Mouse (Mus musculus) intestine, embryonic 14.5 days (tissue): ENCODE data around the gene Lef1. TPM values are rescaled to one million over a fixed set of nuclear protein-coding genes. Genes with fewer than 3 reads are reported as not detected.

Experiments
- ATAC-seq: fragments of 200-750 bp; cut with Nextera tagmentation; replicated peaks from 2 replicates; pipeline ENCODE4 v1.8.0; 2017; ENCODE audit warnings: low read depth, moderate number of reproducible peaks, moderate TSS enrichment, moderate library complexity; ENCODE audit not compliant: low FRiP score, low TSS enrichment
- DNase-seq: peaks from one replicate; pipeline ENCODE4 v3.0.0-alpha.2; 2018; ENCODE audit warnings: low spot score
- H3K27ac ChIP-seq: fragments of 300-500 bp; sonication (generic); 2 replicates; pipeline ENCODE4 v1.5.1; 2014; ENCODE audit warnings: low read depth, mild to moderate bottlenecking, control low read depth
- H3K27me3 ChIP-seq: fragments of 300-500 bp; sonication (generic); replicated peaks from 2 replicates; pipeline ENCODE4 v1.6.1; 2014; ENCODE audit warnings: low read length, control low read depth; ENCODE audit not compliant: control insufficient read depth, insufficient read depth
- H3K36me3 ChIP-seq: fragments of 300-500 bp; sonication (generic); 2 replicates; pipeline ENCODE4 v1.6.1; 2014; ENCODE audit warnings: low read length, control low read depth; ENCODE audit not compliant: control insufficient read depth, insufficient read depth
- H3K4me1 ChIP-seq: fragments of 300-500 bp; sonication (generic); replicated peaks from 2 replicates; pipeline ENCODE4 v1.6.1; 2014; ENCODE audit warnings: low read length, control low read depth, mixed read lengths; ENCODE audit not compliant: control insufficient read depth, insufficient read depth
- H3K4me2 ChIP-seq: fragments of 300-500 bp; sonication (generic); 2 replicates; pipeline ENCODE4 v1.6.1; 2014; ENCODE audit warnings: low read length
- H3K4me3 ChIP-seq: fragments of 300-500 bp; sonication (generic); 2 replicates; pipeline ENCODE4 v1.5.1; 2014; ENCODE audit warnings: low read depth, low read length, control low read depth, mixed read lengths
- H3K9ac ChIP-seq: fragments of 300-500 bp; sonication (generic); 2 replicates; pipeline ENCODE4 v1.6.1; 2014; ENCODE audit warnings: mild to moderate bottlenecking, low read length
- H3K9me3 ChIP-seq: fragments of 300-500 bp; sonication (generic); 2 replicates; pipeline ENCODE4 v1.6.1; 2016; ENCODE audit warnings: low read length, control low read depth; ENCODE audit not compliant: control insufficient read depth
- WGBS: fragments of 180-500 bp; shearing (Covaris S2); extraction: QIAGEN DNeasy Blood & Tissue Kit; methylation state at CpG from one replicate; pipeline ENCODE4 v1.1.7; 2014; 5-methylcytosine and 5-hydroxymethylcytosine counted together
- polyA plus RNA-seq: library from polyadenylated mRNA; unstranded; fragments of >200 nt; fragmentation: Nextera tagmentation; extraction: Ambion mirVana; gene quantifications from 2 replicates; pipeline ENCODE4 v1.2.1, GENCODE M21; 2014

Lef1 gene
- polyA plus RNA-seq, 1 experiment from 2014 or later: 0.69 TPM

DNA sequence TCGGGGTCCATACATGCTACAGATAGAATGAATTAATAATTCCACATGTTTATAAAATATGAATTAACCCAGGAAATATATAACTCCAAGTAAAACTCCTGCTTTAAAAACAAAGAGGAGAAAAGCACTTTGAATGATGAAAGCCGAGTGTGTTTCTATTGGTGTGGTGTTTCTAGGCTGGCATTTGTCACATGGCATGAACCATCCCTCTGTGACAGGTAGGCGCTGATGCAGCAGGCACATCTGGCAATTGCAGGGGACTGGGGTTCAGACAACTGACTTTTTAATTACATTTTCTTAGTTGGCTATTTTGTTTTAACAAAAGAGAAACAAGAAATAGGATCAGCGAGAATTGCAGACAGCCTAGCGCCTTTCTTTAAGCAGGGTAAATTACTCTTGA is 31.6 kb upstream of the Lef1 start:
- WGBS: 41% methylated on average over 5 of the region's 5 CpGs

GRCm38 (mm10) chr3:131083722-131084121 is 26.5 kb upstream of the Lef1 start:
- Histone ChIP-seq H3K27me3 (peaks cover 21% of the 10 kb centered on the region), H3K4me1 (no peaks in the 10 kb centered on the region), H3K4me2 (no peak overlapping the region), H3K9me3 (no peaks in the 10 kb centered on the region), H3K27ac (no peak overlapping the region), H3K9ac (no peak overlapping the region), H3K4me3 (no peak overlapping the region), H3K36me3 (no peaks in the 10 kb centered on the region)
- no peak for ATAC-seq
- 65% methylated on average over 6 of the region's 6 CpGs for WGBS
- DNase-seq: no peak

More for the DNA sequence above, 31.6 kb upstream of the Lef1 start:
- H3K27me3 ChIP-seq: 0 out of 2 replicates have a peak, but pooled peaks cover 3% of the 10 kb centered on the region
- H3K9me3 ChIP-seq: no peaks in the 10 kb centered on the region
- ATAC-seq: no peak
- H3K27ac ChIP-seq: no peak overlapping the region
- no peak overlapping the region for H3K9ac ChIP-seq
- H3K4me2 ChIP-seq: no peak overlapping the region
- no peak for DNase-seq
- no peaks in the 10 kb centered on the region for H3K4me1 ChIP-seq
- H3K4me3 ChIP-seq: no peak overlapping the region
- H3K36me3 ChIP-seq: no peaks in the 10 kb centered on the region

GRCm38 (mm10) chr3:131084718-131085561 is 25.3 kb upstream of the Lef1 start:
- H3K27me3 ChIP-seq: peaks cover 21% of the 10 kb centered on the region
- no peaks in the 10 kb centered on the region for H3K36me3 ChIP-seq
- H3K4me2 ChIP-seq: peak overlapping the region; percentile 50
- H3K4me1 ChIP-seq: no peaks in the 10 kb centered on the region
- no peak overlapping the region for H3K27ac ChIP-seq
- H3K4me3 ChIP-seq: peak overlapping the region; percentile 22
- no peak overlapping the region for H3K9ac ChIP-seq
- DNase-seq (peak; percentile 69), ATAC-seq (no peak)
- WGBS: 9% methylated on average over 30 of the region's 30 CpGs
- no peaks in the 10 kb centered on the region for H3K9me3 ChIP-seq

DNA sequence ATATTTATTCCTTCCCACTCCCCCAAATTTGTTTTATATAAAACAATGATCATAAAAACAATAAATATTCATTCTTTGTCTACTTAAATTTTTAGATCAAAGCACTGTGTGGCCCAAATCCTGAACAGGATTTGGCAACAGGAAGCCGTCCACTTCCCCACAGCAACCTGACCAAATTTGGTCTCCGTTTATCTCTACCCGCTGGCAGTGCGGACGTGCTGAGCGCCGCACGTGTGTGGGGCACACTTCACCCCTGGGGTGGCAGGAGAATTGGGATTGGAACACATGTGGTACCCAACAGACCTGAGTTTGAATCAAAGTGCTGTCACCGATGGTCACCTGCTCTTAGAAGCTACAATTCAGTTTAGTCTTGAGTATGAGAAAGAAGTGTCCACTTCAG is 24.3 kb upstream of the Lef1 start:
- H3K9ac ChIP-seq: no peak overlapping the region
- DNase-seq: no peak
- H3K36me3 ChIP-seq: no peaks in the 10 kb centered on the region

DNA sequence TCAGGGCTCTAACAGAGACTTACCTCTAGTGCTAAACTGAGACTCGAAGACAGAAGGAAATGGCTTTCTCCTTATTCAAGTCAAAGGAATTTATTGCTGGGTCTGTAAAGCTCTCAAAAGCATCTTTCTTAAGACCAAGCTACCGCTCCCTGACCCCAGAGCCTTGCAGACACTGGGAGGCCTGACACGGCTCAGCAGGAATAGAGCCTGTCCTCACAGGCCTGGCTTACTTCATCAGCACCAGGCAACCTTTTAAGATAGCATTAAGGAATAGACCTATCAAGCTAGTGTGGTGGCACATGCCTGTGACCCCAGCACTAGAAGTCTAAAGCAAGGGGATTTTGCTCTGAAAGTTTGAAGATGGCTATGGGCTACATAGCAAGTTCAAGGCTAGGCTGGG is 20.6 kb upstream of the Lef1 start:
- whole genome bisulfite sequencing: 44% methylated on average over 3 of the region's 3 CpGs
- Histone ChIP-seq H3K27me3 (peaks cover 10% of the 10 kb centered on the region), H3K9me3 (no peaks in the 10 kb centered on the region), H3K9ac (no peak overlapping the region), H3K4me1 (no peaks in the 10 kb centered on the region), H3K36me3 (no peaks in the 10 kb centered on the region), H3K27ac (no peak overlapping the region), H3K4me2 (no peak overlapping the region), H3K4me3 (no peak overlapping the region)
- ATAC-seq: no peak
- no peak for DNase-seq

More for the DNA sequence above, 24.3 kb upstream of the Lef1 start:
- 71% methylated on average over 9 of the region's 9 CpGs for WGBS
- no peaks in the 10 kb centered on the region for H3K4me1 ChIP-seq
- H3K9me3 ChIP-seq: no peaks in the 10 kb centered on the region
- no peak overlapping the region for H3K27ac ChIP-seq
- H3K4me2 ChIP-seq: no peak overlapping the region
- peaks cover 21% of the 10 kb centered on the region for H3K27me3 ChIP-seq
- no peak overlapping the region for H3K4me3 ChIP-seq
- ATAC-seq: no peak

GRCm38 (mm10) chr3:131092113-131092512 is 18.2 kb upstream of the Lef1 start:
- Histone ChIP-seq H3K4me3 (no peak overlapping the region), H3K9ac (no peak overlapping the region), H3K27me3 (no peaks in the 10 kb centered on the region), H3K27ac (no peak overlapping the region), H3K4me1 (no peaks in the 10 kb centered on the region), H3K36me3 (no peaks in the 10 kb centered on the region), H3K9me3 (no peaks in the 10 kb centered on the region), H3K4me2 (no peak overlapping the region)
- WGBS: 16% methylated on average over 6 of the region's 6 CpGs
- no peak for ATAC-seq
- no peak for DNase-seq

DNA sequence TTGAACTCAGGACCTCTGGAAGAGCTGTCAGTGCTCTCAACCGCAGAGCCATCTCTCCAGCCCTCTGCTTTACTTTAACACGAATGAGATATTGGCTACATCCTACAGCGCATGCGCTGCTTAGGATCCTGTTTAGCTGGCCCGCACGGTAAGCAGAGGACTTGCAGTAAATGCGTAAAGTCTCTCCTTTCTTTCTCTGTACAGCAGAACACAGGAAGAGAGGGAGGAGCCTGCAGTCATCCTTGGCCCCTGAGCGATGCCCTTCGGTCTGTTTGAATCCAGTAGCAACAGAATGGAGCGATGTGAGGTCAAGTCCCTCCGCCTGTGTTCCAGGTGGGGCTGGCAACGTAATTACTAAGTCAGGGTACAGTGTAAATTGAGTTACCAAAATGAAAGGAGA is 16.5 kb upstream of the Lef1 start:
- no peak overlapping the region for H3K9ac ChIP-seq
- H3K4me2 ChIP-seq: no peak overlapping the region
- no peaks in the 10 kb centered on the region for H3K36me3 ChIP-seq
- WGBS: 53% methylated on average over 12 of the region's 12 CpGs
- H3K27ac ChIP-seq: no peak overlapping the region
- no peaks in the 10 kb centered on the region for H3K4me1 ChIP-seq
- H3K27me3 ChIP-seq: no peaks in the 10 kb centered on the region
- H3K4me3 ChIP-seq: no peak overlapping the region
- ATAC-seq (no peak), DNase-seq (no peak)
- H3K9me3 ChIP-seq: no peaks in the 10 kb centered on the region

DNA sequence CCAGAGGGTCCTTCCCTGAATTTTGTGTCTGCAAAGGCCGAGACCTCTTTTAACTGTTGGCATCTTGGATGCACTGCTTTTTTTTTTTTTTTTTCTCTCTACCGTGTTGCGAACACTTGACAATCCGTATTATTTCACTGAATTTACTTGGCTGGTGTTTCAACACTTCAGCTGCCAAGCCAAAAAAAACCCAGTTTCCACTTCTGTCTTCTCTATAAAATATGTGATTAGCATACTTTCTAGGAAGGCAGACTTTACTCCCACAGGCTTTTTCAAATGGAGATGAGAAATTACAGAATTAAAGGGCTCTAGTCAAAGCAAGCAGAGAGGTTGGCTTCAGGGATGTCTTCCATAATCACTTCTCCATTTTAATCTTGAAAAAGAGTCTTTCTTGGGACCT is 14.2 kb upstream of the Lef1 start:
- Histone ChIP-seq H3K9me3 (no peaks in the 10 kb centered on the region), H3K4me3 (no peak overlapping the region), H3K4me2 (no peak overlapping the region), H3K4me1 (no peaks in the 10 kb centered on the region), H3K27me3 (no peaks in the 10 kb centered on the region), H3K36me3 (no peaks in the 10 kb centered on the region), H3K27ac (no peak overlapping the region), H3K9ac (no peak overlapping the region)
- ATAC-seq (no peak), DNase-seq (no peak)
- WGBS: 84% methylated on average over 4 of the region's 4 CpGs

DNA sequence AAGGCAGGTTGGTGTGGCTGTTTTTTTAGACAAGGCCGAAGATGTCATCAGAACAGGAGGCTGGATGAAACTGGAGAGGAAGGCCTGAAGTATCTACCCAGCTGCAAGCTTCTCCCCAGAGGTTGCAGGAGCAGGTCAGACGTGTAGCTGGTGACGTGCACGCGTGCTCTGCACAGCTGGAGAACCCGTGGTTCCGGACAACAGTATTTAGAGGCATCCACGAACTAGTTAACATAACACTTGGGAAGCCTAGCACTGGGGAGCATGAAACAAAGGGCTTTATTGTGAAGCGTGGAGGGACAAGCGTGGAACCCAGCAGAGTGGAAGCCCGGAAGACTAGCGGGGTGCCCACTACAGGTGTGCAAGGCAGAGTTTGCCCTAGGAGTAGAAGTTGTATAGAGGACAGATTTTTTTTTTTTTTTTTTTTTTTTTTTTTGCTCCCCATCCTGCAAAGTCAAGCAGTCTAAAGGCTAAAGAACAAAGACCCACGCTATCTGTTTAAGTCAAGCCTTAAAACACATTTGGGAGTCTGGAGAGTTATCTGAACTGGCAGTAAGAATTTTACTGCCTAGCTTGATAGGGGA is 8.0 kb upstream of the Lef1 start:
- Histone ChIP-seq H3K4me1 (peaks cover 5% of the 10 kb centered on the region), H3K4me2 (no peak overlapping the region), H3K27ac (no peak overlapping the region), H3K9ac (no peak overlapping the region), H3K36me3 (no peaks in the 10 kb centered on the region), H3K27me3 (peaks cover 46% of the 10 kb centered on the region), H3K9me3 (no peaks in the 10 kb centered on the region), H3K4me3 (no peak overlapping the region)
- no peak for DNase-seq
- 41% methylated on average over 13 of the region's 13 CpGs for WGBS
- ATAC-seq: no peak
